Mouse (Mus musculus): ENCODE measurements at regions not wholly inside any gene's neighbourhood (a gene's known extent, or its start where the extent isn't known, plus 50 kb on each side); places are given as distances from the start of the nearest gene placed in this dataset.

- Histone ChIP-seq H3K27me3 (ENCODE audit: control insufficient read depth, insufficient read depth, low read length) (no peaks in the 10 kb centered on the region), H3K4me1 (replicated peaks; ENCODE audit: control insufficient read depth, insufficient read depth, low read length) (no peaks in the 10 kb centered on the region), H3K4me3 (ENCODE audit: low read depth, low read length) (no peak overlapping the region), H3K36me3 (ENCODE audit: control insufficient read depth, insufficient read depth, low read length) (no peaks in the 10 kb centered on the region), H3K27ac (ENCODE audit: low read depth, low read length) (no peak overlapping the region), H3K9me3 (ENCODE audit: control insufficient read depth, low read length) (no peaks in the 10 kb centered on the region), H3K4me2 (ENCODE audit: low read depth, low read length, severe bottlenecking) (no peak overlapping the region), H3K9ac (ENCODE audit: low read length) (no peak overlapping the region)
- ATAC-seq (replicated peaks; ENCODE audit: low FRiP score) (no peak), DNase-seq (ENCODE audit: low spot score) (no peak)
- 90% methylated on average over 8 of the region's 8 CpGs for WGBS
Measured at GRCm38 (mm10) chr8:77774551-77775335, 50.5 kb upstream of the Ednra start.

- 96% methylated on average over 3 of the region's 3 CpGs for WGBS
- Histone ChIP-seq H3K4me1 (replicated peaks; ENCODE audit: control insufficient read depth, insufficient read depth, low read length) (no peaks in the 10 kb centered on the region), H3K27me3 (ENCODE audit: control insufficient read depth, insufficient read depth, low read length) (no peaks in the 10 kb centered on the region), H3K4me2 (ENCODE audit: low read depth, low read length, severe bottlenecking) (no peak overlapping the region), H3K4me3 (ENCODE audit: low read depth, low read length) (no peak overlapping the region), H3K36me3 (ENCODE audit: control insufficient read depth, insufficient read depth, low read length) (no peaks in the 10 kb centered on the region), H3K9ac (ENCODE audit: low read length) (no peak overlapping the region), H3K9me3 (ENCODE audit: control insufficient read depth, low read length) (no peaks in the 10 kb centered on the region), H3K27ac (ENCODE audit: low read depth, low read length) (no peak overlapping the region)
- DNase-seq (ENCODE audit: low spot score), result no peak
- ATAC-seq (replicated peaks; ENCODE audit: low FRiP score), result no peak
Measured at GRCm38 (mm10) chr8:77775526-77775925, 51.3 kb upstream of the Ednra start.

GRCm38 (mm10) chr8:77777597-77777996 is 53.3 kb upstream of the Ednra start:
- Histone ChIP-seq H3K36me3 (ENCODE audit: control insufficient read depth, insufficient read depth, low read length) (no peaks in the 10 kb centered on the region), H3K4me3 (ENCODE audit: low read depth, low read length) (no peak overlapping the region), H3K4me1 (replicated peaks; ENCODE audit: control insufficient read depth, insufficient read depth, low read length) (no peaks in the 10 kb centered on the region), H3K27ac (ENCODE audit: low read depth, low read length) (no peak overlapping the region), H3K9ac (ENCODE audit: low read length) (no peak overlapping the region), H3K9me3 (ENCODE audit: control insufficient read depth, low read length) (no peaks in the 10 kb centered on the region), H3K4me2 (ENCODE audit: low read depth, low read length, severe bottlenecking) (no peak overlapping the region), H3K27me3 (ENCODE audit: control insufficient read depth, insufficient read depth, low read length) (no peaks in the 10 kb centered on the region)
- ATAC-seq (replicated peaks; ENCODE audit: low FRiP score), result no peak
- WGBS, result 90% methylated on average over 5 of the region's 5 CpGs
- no peak for DNase-seq (ENCODE audit: low spot score)

GRCm38 (mm10) chr8:77785676-77786255 is 61.5 kb upstream of the Ednra start:
- no peak overlapping the region for H3K4me3 ChIP-seq (ENCODE audit: low read depth, low read length)
- DNase-seq (ENCODE audit: low spot score) (no peak), ATAC-seq (replicated peaks; ENCODE audit: low FRiP score) (no peak)
- no peaks in the 10 kb centered on the region for H3K36me3 ChIP-seq (ENCODE audit: control insufficient read depth, insufficient read depth, low read length)
- 92% methylated on average over 4 of the region's 4 CpGs for WGBS
- H3K4me1 ChIP-seq (replicated peaks; ENCODE audit: control insufficient read depth, insufficient read depth, low read length), result no peaks in the 10 kb centered on the region
- H3K9me3 ChIP-seq (ENCODE audit: control insufficient read depth, low read length), result no peaks in the 10 kb centered on the region
- H3K27ac ChIP-seq (ENCODE audit: low read depth, low read length), result no peak overlapping the region
- H3K27me3 ChIP-seq (ENCODE audit: control insufficient read depth, insufficient read depth, low read length), result no peaks in the 10 kb centered on the region
- no peak overlapping the region for H3K4me2 ChIP-seq (ENCODE audit: low read depth, low read length, severe bottlenecking)
- H3K9ac ChIP-seq (ENCODE audit: low read length), result no peak overlapping the region

GRCm38 (mm10) chr8:77794911-77795310 is 70.6 kb upstream of the Ednra start:
- Histone ChIP-seq H3K27me3 (ENCODE audit: control insufficient read depth, insufficient read depth, low read length) (no peaks in the 10 kb centered on the region), H3K9ac (ENCODE audit: low read length) (no peak overlapping the region), H3K9me3 (ENCODE audit: control insufficient read depth, low read length) (no peaks in the 10 kb centered on the region), H3K4me2 (ENCODE audit: low read depth, low read length, severe bottlenecking) (no peak overlapping the region), H3K27ac (ENCODE audit: low read depth, low read length) (no peak overlapping the region), H3K4me3 (ENCODE audit: low read depth, low read length) (no peak overlapping the region), H3K4me1 (replicated peaks; ENCODE audit: control insufficient read depth, insufficient read depth, low read length) (no peaks in the 10 kb centered on the region), H3K36me3 (ENCODE audit: control insufficient read depth, insufficient read depth, low read length) (no peaks in the 10 kb centered on the region)
- no peak for ATAC-seq (replicated peaks; ENCODE audit: low FRiP score)
- DNase-seq (ENCODE audit: low spot score), result no peak
- WGBS, result 67% methylated on average over 1 of the region's 1 CpGs

- Histone ChIP-seq H3K9me3 (ENCODE audit: control insufficient read depth, low read length) (no peaks in the 10 kb centered on the region), H3K9ac (ENCODE audit: low read length) (no peak overlapping the region), H3K4me3 (ENCODE audit: low read depth, low read length) (no peak overlapping the region), H3K27ac (ENCODE audit: low read depth, low read length) (no peak overlapping the region), H3K4me1 (replicated peaks; ENCODE audit: control insufficient read depth, insufficient read depth, low read length) (no peaks in the 10 kb centered on the region), H3K4me2 (ENCODE audit: low read depth, low read length, severe bottlenecking) (no peak overlapping the region), H3K27me3 (ENCODE audit: control insufficient read depth, insufficient read depth, low read length) (no peaks in the 10 kb centered on the region), H3K36me3 (ENCODE audit: control insufficient read depth, insufficient read depth, low read length) (no peaks in the 10 kb centered on the region)
- ATAC-seq (replicated peaks; ENCODE audit: low FRiP score) (no peak), DNase-seq (ENCODE audit: low spot score) (no peak)
- 76% methylated on average over 9 of the region's 9 CpGs for WGBS
Measured at GRCm38 (mm10) chr8:77803147-77803903, 79.1 kb upstream of the Ednra start.

GRCm38 (mm10) chr8:77804536-77804935 is 80.3 kb upstream of the Ednra start:
- Histone ChIP-seq H3K9ac (ENCODE audit: low read length) (no peak overlapping the region), H3K36me3 (ENCODE audit: control insufficient read depth, insufficient read depth, low read length) (no peaks in the 10 kb centered on the region), H3K4me2 (ENCODE audit: low read depth, low read length, severe bottlenecking) (no peak overlapping the region), H3K27ac (ENCODE audit: low read depth, low read length) (no peak overlapping the region), H3K27me3 (ENCODE audit: control insufficient read depth, insufficient read depth, low read length) (no peaks in the 10 kb centered on the region), H3K4me1 (replicated peaks; ENCODE audit: control insufficient read depth, insufficient read depth, low read length) (no peaks in the 10 kb centered on the region), H3K9me3 (ENCODE audit: control insufficient read depth, low read length) (no peaks in the 10 kb centered on the region), H3K4me3 (ENCODE audit: low read depth, low read length) (no peak overlapping the region)
- DNase-seq (ENCODE audit: low spot score), result no peak
- WGBS, result 93% methylated on average over 6 of the region's 6 CpGs
- no peak for ATAC-seq (replicated peaks; ENCODE audit: low FRiP score)

GRCm38 (mm10) chr8:77804956-77805355 is 80.7 kb upstream of the Ednra start:
- Histone ChIP-seq H3K27me3 (ENCODE audit: control insufficient read depth, insufficient read depth, low read length) (no peaks in the 10 kb centered on the region), H3K4me3 (ENCODE audit: low read depth, low read length) (no peak overlapping the region), H3K9me3 (ENCODE audit: control insufficient read depth, low read length) (no peaks in the 10 kb centered on the region), H3K9ac (ENCODE audit: low read length) (no peak overlapping the region), H3K27ac (ENCODE audit: low read depth, low read length) (no peak overlapping the region), H3K4me2 (ENCODE audit: low read depth, low read length, severe bottlenecking) (no peak overlapping the region), H3K4me1 (replicated peaks; ENCODE audit: control insufficient read depth, insufficient read depth, low read length) (no peaks in the 10 kb centered on the region), H3K36me3 (ENCODE audit: control insufficient read depth, insufficient read depth, low read length) (no peaks in the 10 kb centered on the region)
- 81% methylated on average over 4 of the region's 4 CpGs for WGBS
- DNase-seq (ENCODE audit: low spot score), result no peak
- ATAC-seq (replicated peaks; ENCODE audit: low FRiP score), result no peak
